Mouse (Mus musculus) olfactory bulb, adult 2 months (tissue): ENCODE results near the gene Ipo11. TPM values are rescaled to one million over a fixed set of nuclear protein-coding genes. Genes with fewer than 3 reads are reported as not detected.
"Not testable (repeated sequence)": the region's sequence is repeated elsewhere in the genome, so short reads cannot be mapped to it uniquely, and the experiment has no call there.

Experiments
- H3K27ac ChIP-seq: fragments of 200-500 bp; 2 replicates; pipeline ENCODE4 v1.5.1; 2012; ENCODE audit warnings: low read depth, low read length; ENCODE audit not compliant: insufficient read depth
- H3K4me1 ChIP-seq: fragments of 200-500 bp; 2 replicates; pipeline ENCODE4 v1.6.1; 2012; ENCODE audit warnings: low read length; ENCODE audit not compliant: control insufficient read depth, insufficient read depth
- H3K4me3 ChIP-seq: fragments of 200-500 bp; 2 replicates; pipeline ENCODE4 v1.5.1; 2012; ENCODE audit warnings: mild to moderate bottlenecking, low read depth, low read length, moderate library complexity; ENCODE audit not compliant: insufficient read depth
- CTCF ChIP-seq: fragments of 200-500 bp; IDR thresholded peaks from 2 replicates; pipeline ENCODE4 v1.5.1; 2012; ENCODE audit warnings: low read depth, mild to moderate bottlenecking, low read length, moderate library complexity; ENCODE audit not compliant: insufficient read depth
- POLR2A ChIP-seq: fragments of 200-500 bp; IDR thresholded peaks from 2 replicates; pipeline ENCODE4 v1.6.1; 2012; ENCODE audit warnings: mild to moderate bottlenecking, low read depth, low read length, moderate library complexity; ENCODE audit not compliant: insufficient read depth
- WGBS: fragments of 180-500 bp; shearing (Covaris S2); methylation state at CpG from one replicate; pipeline ENCODE4 v1.1.7; 2018; 5-methylcytosine and 5-hydroxymethylcytosine counted together
- polyA plus RNA-seq: library from polyadenylated mRNA; stranded (reverse); fragments of >200 nt; gene quantifications from 2 replicates; pipeline ENCODE4 v1.2.4, GENCODE M21; 2012; ENCODE audit warnings: low replicate concordance; ENCODE audit not compliant: missing spikeins, insufficient read depth, insufficient read length

The Ipo11 gene
- polyA plus RNA-seq, 1 experiment: not detected

DNA sequence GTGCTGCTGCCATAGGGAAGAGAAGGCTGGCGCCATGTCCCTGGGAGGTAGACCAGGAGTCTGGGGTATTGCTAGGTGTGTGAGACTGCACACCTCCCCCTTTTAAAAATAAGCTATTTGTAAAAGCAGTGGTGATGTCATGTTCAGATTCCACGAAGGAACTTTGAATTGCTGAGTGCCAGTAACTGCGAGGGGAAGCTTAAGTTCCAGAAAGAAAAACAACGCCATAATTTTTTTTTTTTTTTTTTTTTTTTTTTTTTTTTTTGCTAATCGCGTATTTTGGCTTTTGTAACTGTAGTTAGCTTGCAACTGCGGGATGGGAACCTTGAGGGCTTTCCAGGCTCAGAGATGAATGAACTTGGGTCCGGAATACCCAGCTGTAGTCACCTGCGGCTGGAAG is 8.8 kb upstream of the Ipo11 start:
- WGBS: 78% methylated on average over 9 of the region's 9 CpGs
- H3K4me3 ChIP-seq: no peak overlapping the region
- no peak overlapping the region for H3K27ac ChIP-seq
- no peaks in the 10 kb centered on the region for H3K4me1 ChIP-seq
- TF ChIP-seq CTCF (no peak), POLR2A (no peak)

DNA sequence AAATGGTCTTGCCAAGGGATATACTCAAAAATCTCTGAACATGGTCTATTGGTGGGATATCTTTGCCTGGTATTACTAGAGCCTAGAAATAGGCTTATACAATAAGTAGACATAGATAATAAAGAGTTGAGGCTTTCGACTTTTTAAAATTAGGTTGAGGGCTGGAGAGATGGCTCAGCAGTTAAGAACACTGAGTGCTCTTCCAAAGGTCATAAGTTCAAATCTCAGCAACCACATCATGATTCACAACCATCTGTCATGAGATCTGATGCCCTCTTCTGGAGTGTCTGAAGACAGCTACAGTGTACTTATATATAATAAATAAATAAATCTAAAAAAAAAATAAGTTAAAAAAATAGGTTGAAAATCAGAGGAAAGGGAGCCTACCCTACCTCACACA is 6.0 kb upstream of the Ipo11 start:
- Histone ChIP-seq H3K4me3 (no peak overlapping the region), H3K27ac (no peak overlapping the region), H3K4me1 (no peaks in the 10 kb centered on the region)
- TF ChIP-seq POLR2A (no peak), CTCF (no peak)
- 89% methylated on average over 1 of the region's 1 CpGs for WGBS

DNA sequence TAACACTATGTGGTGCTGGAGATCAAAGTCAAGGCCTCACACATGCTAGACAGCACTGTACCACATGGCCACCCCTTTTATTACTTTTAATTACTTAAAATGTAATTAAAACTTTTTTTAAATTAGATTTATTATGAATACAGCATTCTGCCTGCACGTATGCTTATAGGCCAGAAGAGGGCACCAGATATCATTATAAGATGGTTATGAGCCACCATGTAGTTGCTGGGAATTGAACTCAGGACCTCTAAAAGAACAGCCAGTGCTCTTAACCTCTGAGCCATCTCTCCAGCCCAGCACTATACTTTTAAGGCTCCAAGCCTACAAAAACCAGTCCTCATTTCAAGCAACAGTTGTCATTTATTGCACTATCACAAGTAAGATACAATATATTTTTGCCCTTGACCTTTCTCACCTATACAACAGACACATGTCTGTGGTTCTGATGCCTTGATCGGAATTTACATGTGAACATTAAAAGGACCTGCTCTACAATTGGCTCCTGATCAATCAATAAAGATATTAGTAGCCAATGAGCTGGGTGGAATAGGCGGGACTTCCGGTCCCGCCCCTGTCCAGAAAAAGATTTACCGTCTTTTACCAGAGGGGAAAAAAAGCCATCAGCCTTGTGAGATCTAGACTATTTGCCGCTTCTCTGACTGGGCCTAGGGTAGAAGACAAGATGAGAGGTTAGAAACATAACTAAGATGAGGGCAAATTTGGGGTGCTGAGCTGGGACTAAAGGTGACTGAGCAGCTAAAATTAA is 4.6 kb upstream of the Ipo11 start:
- no peak overlapping the region for H3K4me3 ChIP-seq
- no peak overlapping the region for H3K27ac ChIP-seq
- H3K4me1 ChIP-seq: no peaks in the 10 kb centered on the region
- WGBS: 36% methylated on average over 7 of the region's 7 CpGs
- no peak for TF ChIP-seq POLR2A

DNA sequence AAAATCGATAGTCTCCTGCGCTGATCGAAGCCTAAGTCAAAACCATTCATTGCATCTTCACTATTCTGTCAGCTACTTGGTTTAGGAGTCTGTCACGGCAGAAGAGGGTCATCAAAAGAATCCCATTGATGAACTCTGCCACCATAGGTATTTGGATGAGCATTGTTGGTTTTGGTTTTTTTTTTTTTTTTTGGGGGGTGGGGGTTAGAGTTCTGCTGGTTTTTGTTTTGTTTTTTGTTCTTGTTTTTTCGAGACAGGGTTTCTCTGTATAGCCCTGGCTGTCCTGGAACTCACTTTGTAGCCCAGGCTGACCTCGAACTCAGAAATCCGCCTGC is 347 bp upstream of the Ipo11 start:
- TF ChIP-seq POLR2A (no peak), CTCF (no peak)
- 23% methylated on average over 7 of the region's 7 CpGs for WGBS
- no peak overlapping the region for H3K27ac ChIP-seq
- H3K4me3 ChIP-seq: peak overlapping the region; percentile 92
- no peaks in the 10 kb centered on the region; the same call in 1 of the 2 replicates for H3K4me1 ChIP-seq

DNA sequence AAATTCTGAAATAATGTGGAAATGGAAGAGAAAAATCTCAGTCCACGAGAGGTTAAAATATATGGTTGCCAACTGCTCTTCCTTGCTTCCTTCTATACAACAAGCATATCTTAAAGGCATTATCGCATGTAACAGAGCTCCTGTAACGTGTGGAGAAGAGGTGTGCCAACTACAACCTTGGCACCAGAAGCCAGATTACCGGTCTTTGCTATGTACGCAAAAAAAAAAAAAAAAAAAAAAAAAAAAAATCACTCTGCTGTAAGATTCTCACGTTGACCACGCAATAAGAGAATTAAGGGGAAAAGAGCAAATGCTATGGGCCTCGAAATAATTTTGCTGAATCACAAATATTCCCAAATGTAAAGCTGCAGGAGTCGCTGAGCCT is 895 bp downstream of the Ipo11 start:
- no peaks in the 10 kb centered on the region; the same call in 1 of the 2 replicates for H3K4me1 ChIP-seq
- no peak overlapping the region for H3K27ac ChIP-seq
- H3K4me3 ChIP-seq: peak overlapping the region; percentile 92
- TF ChIP-seq POLR2A (no peak), CTCF (no peak)
- WGBS: 4% methylated on average over 9 of the region's 9 CpGs

DNA sequence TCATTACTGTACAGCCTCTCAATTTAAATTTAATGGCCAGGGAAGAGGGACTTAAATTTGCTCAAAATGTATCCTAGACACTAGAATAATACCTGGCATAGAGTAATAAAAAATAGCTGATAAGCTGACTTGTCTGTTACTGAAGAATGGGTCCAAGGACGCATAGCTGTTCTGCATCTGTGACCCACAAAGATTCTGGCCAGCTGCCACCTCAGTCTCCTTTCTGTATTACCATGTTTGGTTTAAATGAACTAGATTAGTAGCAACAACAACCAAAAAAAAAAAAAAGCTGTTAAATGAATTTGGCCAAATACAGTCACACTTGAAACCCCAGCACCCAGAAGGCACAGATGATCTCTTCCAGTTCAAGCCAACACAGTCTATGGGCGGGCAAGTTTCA is 7.6 kb downstream of the Ipo11 start:
- H3K4me1 ChIP-seq: no peaks in the 10 kb centered on the region
- WGBS: 81% methylated on average over 2 of the region's 2 CpGs
- no peak overlapping the region for H3K4me3 ChIP-seq
- H3K27ac ChIP-seq: no peak overlapping the region
- no peak for TF ChIP-seq POLR2A
- no peak for TF ChIP-seq CTCF

DNA sequence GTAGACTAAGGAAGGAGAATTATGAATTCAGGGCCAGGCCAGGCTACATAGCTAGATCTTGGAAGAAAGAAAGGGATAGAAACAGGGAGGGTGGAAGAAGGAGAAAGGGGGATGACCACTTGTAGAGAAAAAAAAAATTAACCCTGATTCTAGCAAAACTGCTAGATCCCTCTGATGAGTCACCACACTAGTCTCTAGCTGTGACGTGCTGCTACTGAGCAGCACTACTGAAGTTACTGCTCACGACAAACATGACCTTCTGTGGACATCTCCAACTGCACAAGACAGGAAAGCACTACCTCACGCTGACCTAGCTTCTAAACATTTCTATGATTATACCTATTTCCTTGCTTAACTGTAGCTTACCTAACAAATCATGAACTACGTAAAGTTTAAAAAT is 8.5 kb downstream of the Ipo11 start:
- Histone ChIP-seq H3K4me3 (no peak overlapping the region), H3K27ac (no peak overlapping the region), H3K4me1 (no peaks in the 10 kb centered on the region)
- TF ChIP-seq POLR2A (no peak), CTCF (no peak)
- WGBS: 73% methylated on average over 4 of the region's 4 CpGs

DNA sequence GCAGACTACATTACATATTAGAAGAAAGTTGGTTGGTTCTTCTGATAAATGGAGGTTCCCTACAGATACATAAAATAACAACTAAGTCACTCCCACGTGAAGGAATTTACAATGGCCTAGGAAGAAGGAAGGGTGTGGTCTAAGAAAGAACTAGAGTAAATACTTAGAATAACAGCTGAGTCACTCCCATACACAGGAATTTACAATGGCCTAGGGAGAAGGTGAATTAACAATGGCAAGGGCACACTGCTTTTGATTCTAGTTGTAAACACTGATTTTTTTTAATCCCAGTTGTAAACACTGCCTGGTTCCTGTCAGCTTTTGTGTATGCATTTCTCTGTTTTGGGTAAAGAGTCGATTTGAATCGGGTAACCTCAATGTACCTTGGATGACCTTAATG is 10.8 kb downstream of the Ipo11 start:
- 94% methylated on average over 3 of the region's 3 CpGs for WGBS
- H3K4me1 ChIP-seq, H3K4me3 ChIP-seq, H3K27ac ChIP-seq: not testable (repeated sequence)

DNA sequence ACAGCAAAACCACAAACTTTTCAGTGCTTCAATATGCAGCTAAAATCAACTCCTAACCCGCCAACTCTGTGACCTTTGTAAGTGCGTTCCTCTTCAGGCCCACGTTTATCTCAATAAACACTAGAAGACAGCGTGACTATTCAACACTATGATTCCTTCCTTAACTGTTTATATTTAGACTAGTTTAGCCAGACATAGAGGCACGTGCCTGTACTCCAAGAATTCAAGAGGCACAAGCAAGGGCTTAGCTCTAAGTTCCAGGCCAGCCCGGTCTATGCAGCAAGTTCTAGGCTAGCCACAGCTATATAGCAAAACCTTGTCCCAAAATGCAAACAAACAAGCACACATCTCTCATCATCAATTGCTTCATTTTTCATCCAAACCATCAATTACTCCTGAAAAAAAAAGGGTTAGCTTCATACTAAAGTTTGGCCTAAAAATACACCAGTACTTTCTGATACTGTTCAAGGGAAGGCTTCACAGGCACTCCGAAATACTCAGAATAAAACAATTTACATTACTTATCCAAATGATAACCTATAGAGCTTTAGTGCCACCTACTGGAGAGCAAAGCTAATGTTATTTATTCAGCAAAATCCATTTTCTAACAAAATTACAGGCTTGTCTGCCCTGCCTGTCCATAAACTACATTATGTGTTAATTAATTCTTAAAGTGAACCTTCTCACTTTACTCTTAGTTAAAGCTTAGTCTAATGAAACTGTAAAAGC is 18.3 kb downstream of the Ipo11 start:
- H3K4me1 ChIP-seq: no peaks in the 10 kb centered on the region
- WGBS: 50% methylated on average over 7 of the region's 7 CpGs
- no peak overlapping the region for H3K27ac ChIP-seq
- H3K4me3 ChIP-seq: no peak overlapping the region
- TF ChIP-seq CTCF: no peak
- no peak for TF ChIP-seq POLR2A
